Comparison of ENCODE assay signal across 8 mouse cellular contexts in genomic region chr19:45537505-45537904, GRCm38 (mm10). TPM values are rescaled to one million over a fixed set of nuclear protein-coding genes. Genes with fewer than 3 reads are reported as not detected.
DNase-seq lines count a peak whose midpoint lies in the region; ATAC-seq and TF ChIP-seq lines count a peak whose summit lies in the region.

No protein-coding gene starts in this region.

- H3K36me3 ChIP-seq in testis, adult 2 months (ENCODE audit: control insufficient read depth, insufficient read depth, low read length), result no peaks in the 10 kb centered on the region
- H3K36me3 ChIP-seq in forebrain, embryonic 15.5 days, result no peaks in the 10 kb centered on the region

- ATAC-seq in forebrain, embryonic 15.5 days (replicated peaks), result no peak

- no peak overlapping the region for H3K9ac ChIP-seq in forebrain, embryonic 15.5 days (replicated peaks)

- DNase-seq in gastrocnemius, adult 2 months, result peak; percentile 60
- DNase-seq in gastrocnemius, postnatal 10 days, result no peak
- DNase-seq in testis, postnatal 14 days (ENCODE audit: low spot score), result no peak
- peak; percentile 49 to 64 for DNase-seq in cerebellum, adult 2 months
- DNase-seq in kidney, postnatal 10 days, result peak; percentile 78
- peak; percentile 77 for DNase-seq in naive thymus-derived CD4-positive, alpha-beta T cell, adult 2 months (ENCODE audit: low read depth)

- H3K4me3 ChIP-seq in gastrocnemius, adult 2 months, result no peak overlapping the region
- H3K4me3 ChIP-seq in testis, adult 2 months (ENCODE audit: control insufficient read depth, low read depth, low read length), result no peak overlapping the region
- no peak overlapping the region for H3K4me3 ChIP-seq in cerebellum, adult 2 months (replicated peaks; ENCODE audit: insufficient read depth, low read depth, low read length)
- H3K4me3 ChIP-seq in forebrain, embryonic 15.5 days, result no peak overlapping the region

- peak; percentile 66 for TF ChIP-seq CTCF in gastrocnemius, adult 2 months (IDR thresholded peaks at IDR 0.05)
- peak; percentile 53; the same call in 1 of the 2 replicates for TF ChIP-seq CTCF in testis, adult 2 months (IDR thresholded peaks at IDR 0.05; ENCODE audit: control insufficient read depth, insufficient read depth, insufficient replicate concordance, low read depth, low read length)
- peak; percentile 67 for TF ChIP-seq CTCF in cerebellum, adult 2 months (IDR thresholded peaks at IDR 0.05; ENCODE audit: borderline replicate concordance, insufficient read depth, low read depth, low read length)

- H3K4me1 ChIP-seq in testis, adult 2 months (ENCODE audit: control insufficient read depth, insufficient read depth, low read length), result peaks cover 12% of the 10 kb centered on the region
- 0 out of 2 replicates have a peak, but pooled peaks cover 3% of the 10 kb centered on the region for H3K4me1 ChIP-seq in cerebellum, adult 2 months (ENCODE audit: control insufficient read depth, insufficient read depth, low read length)
- peaks cover 21% of the 10 kb centered on the region for H3K4me1 ChIP-seq in forebrain, embryonic 15.5 days

- no peak for TF ChIP-seq POLR2A in testis, adult 2 months (IDR thresholded peaks at IDR 0.05; ENCODE audit: control insufficient read depth, low read depth, low read length)
- TF ChIP-seq POLR2A in cerebellum, adult 2 months (IDR thresholded peaks at IDR 0.05; ENCODE audit: borderline replicate concordance, insufficient read depth, low read length), result no peak

- no peaks in the 10 kb centered on the region for H3K9me3 ChIP-seq in forebrain, embryonic 15.5 days

- 55% methylated on average over 1 of the region's 1 CpGs for WGBS in cerebellum, adult 2 months
- 55% methylated on average over 1 of the region's 1 CpGs for WGBS in forebrain, embryonic 15.5 days

- no peak overlapping the region for H3K27ac ChIP-seq in gastrocnemius, adult 2 months
- H3K27ac ChIP-seq in testis, adult 2 months (ENCODE audit: control insufficient read depth, insufficient read depth, low read depth, low read length), result no peak overlapping the region
- no peak overlapping the region for H3K27ac ChIP-seq in cerebellum, adult 2 months (ENCODE audit: insufficient read depth, low read length)
- H3K27ac ChIP-seq in forebrain, embryonic 15.5 days (replicated peaks), result no peak overlapping the region

- H3K4me2 ChIP-seq in forebrain, embryonic 15.5 days (replicated peaks), result no peak overlapping the region

- H3K27me3 ChIP-seq in testis, adult 2 months (ENCODE audit: control insufficient read depth, insufficient read depth, low read length), result no peaks in the 10 kb centered on the region
- H3K27me3 ChIP-seq in cerebellum, adult 2 months (ENCODE audit: control insufficient read depth, insufficient read depth, low read length), result no peaks in the 10 kb centered on the region
- peaks cover under 1% of the 10 kb centered on the region; the same call in 1 of the 2 replicates for H3K27me3 ChIP-seq in forebrain, embryonic 15.5 days

- intact Hi-C loops in gastrocnemius, adult 2 months (cut with DNase I), result no loop called here

RNA-seq across cellular contexts. Expression of gene Poll, which starts 22.8 kb away (rescaled TPM):
- 10 to 100 TPM; 13.5 to 16.0 TPM for total RNA-seq in gastrocnemius, adult 2 months (2021)
- 10 to 100 TPM in 1 of 2 experiments, 1 to 10 TPM in 1; 8.5 to 10.4 TPM for total RNA-seq in gastrocnemius, postnatal 10 days (2021)
- 61.0 and 70.6 TPM in 2 replicates for polyA plus RNA-seq in testis, adult 2 months (2012; rRNA removed)
- 14.5 and 14.6 TPM in 2 replicates for polyA plus RNA-seq in cerebellum, adult 2 months (2012; rRNA removed)
- polyA plus RNA-seq in forebrain, embryonic 15.5 days (2015; fragmentation: Nextera tagmentation; extraction: Ambion mirVana), result 14.6 and 15.5 TPM in 2 replicates

RNA-seq across cellular contexts. Expression of gene Gm17018, which starts 22.9 kb away (rescaled TPM):
- 10 to 100 TPM; 19.5 to 19.6 TPM for total RNA-seq in gastrocnemius, adult 2 months (2021)
- total RNA-seq in gastrocnemius, postnatal 10 days (2021), result 10 to 100 TPM; 12.4 to 13.8 TPM
- 21.2 and 25.0 TPM in 2 replicates for polyA plus RNA-seq in testis, adult 2 months (2012; rRNA removed)
- polyA plus RNA-seq in cerebellum, adult 2 months (2012; rRNA removed), result 44.6 and 56.7 TPM in 2 replicates
- polyA plus RNA-seq in forebrain, embryonic 15.5 days (2015; fragmentation: Nextera tagmentation; extraction: Ambion mirVana), result 43.4 and 46.9 TPM in 2 replicates

Comparison
In these comparisons a context has a peak if more than half of its experiments do, and no peak if none do; other contexts are left out.
1. DNase-seq: peak in gastrocnemius, adult 2 months (single experiment), cerebellum, adult 2 months (2 of 2), kidney, postnatal 10 days (single experiment) and naive thymus-derived CD4-positive, alpha-beta T cell, adult 2 months (single experiment); none in gastrocnemius, postnatal 10 days (single experiment) and testis, postnatal 14 days (single experiment).
2. Peak in every context shown above with its lines, with median percentiles within 50 percentile points of each other: CTCF ChIP-seq.